Mouse (Mus musculus): ENCODE measurements around the gene Ccdc17. TPM values are rescaled to one million over a fixed set of nuclear protein-coding genes. Genes with fewer than 3 reads are reported as not detected.

Ccdc17 gene
- total and polyA plus RNA-seq, 3 experiments, result 2.5 to 4.0 (median 2.9) TPM

- Histone ChIP-seq H3K4me2 (ENCODE audit: insufficient read depth, low read depth, poor library complexity, severe bottlenecking) (peak overlapping the region; percentile 93), H3K9me3 (replicated peaks; ENCODE audit: low read length) (no peaks in the 10 kb centered on the region), H3K4me3 (replicated peaks in 1 of 3; ENCODE audit: low read depth in 2 of 3, low read length in 2 of 3, poor library complexity in 1 of 3) (peak overlapping the region; percentile 68 to 99 (median 93)), H3K27me3 (replicated peaks) (no peaks in the 10 kb centered on the region), H3K9ac (ENCODE audit: insufficient read depth, low read depth) (peak overlapping the region; percentile 90), H3K4me1 (ENCODE audit: control insufficient read depth in 1 of 2, insufficient read depth in 2 of 2) (peaks cover 0 to 14% of the 10 kb centered on the region in 2 experiments; a peak in 1 of 4 replicates), H3K27ac (ENCODE audit: insufficient read depth, low read depth) (peak overlapping the region; percentile 81), H3K36me3 (replicated peaks in 1 of 2; ENCODE audit: control insufficient read depth in 1 of 2, insufficient read depth in 1 of 2, low read length in 1 of 2) (peaks cover 10 to 25% of the 10 kb centered on the region in 2 experiments), H3K79me2 (replicated peaks; ENCODE audit: control insufficient read depth, extremely low read depth, insufficient read depth, poor library complexity, severe bottlenecking) (peaks cover 38% of the 10 kb centered on the region)
- in situ Hi-C loops (cut with MboI; ENCODE audit: low pct_ligation_motif_present, low pct_unique_long_range_greater_than_20kb, low sequenced_read_pairs) (no loop called here), dilution Hi-C loops (cut with MboI; ENCODE audit: extremely low pct_ligation_motif_present, extremely low pct_unique_long_range_greater_than_20kb, low sequenced_read_pairs) (no loop called here)
- peak; percentile 93 for DNase-seq (ENCODE audit: extremely low read depth)
- TF ChIP-seq ZMIZ1 (IDR thresholded peaks at IDR 0.05; ENCODE audit: low read depth, low read length), result peak; percentile 72; the same call in 1 of the 2 replicates
- TF ChIP-seq NELFE (IDR thresholded peaks at IDR 0.05; ENCODE audit: low read depth, low read length), result peak; percentile 78; the same call in 1 of the 2 replicates
- TF ChIP-seq TBP (conservative IDR thresholded peaks at IDR 0.05; ENCODE audit: low read depth, low read length), result peak; percentile 62; the same call in 1 of the 2 replicates
- TF ChIP-seq ELF1 (IDR thresholded peaks at IDR 0.05; ENCODE audit: low read depth, low read length), result peak; percentile 69
- no peak for TF ChIP-seq CHD2 (IDR thresholded peaks at IDR 0.05; ENCODE audit: low read length)
- TF ChIP-seq KAT2A (IDR thresholded peaks at IDR 0.05; ENCODE audit: insufficient replicate concordance, low read length), result peak; percentile 92; the same call in 1 of the 2 replicates
- TF ChIP-seq E2F4 (IDR thresholded peaks at IDR 0.05; ENCODE audit: insufficient replicate concordance, low read depth, low read length), result no peak
- TF ChIP-seq ETS1 (conservative IDR thresholded peaks at IDR 0.05; ENCODE audit: low read depth, low read length), result no peak
- TF ChIP-seq NRF1 (IDR thresholded peaks at IDR 0.05; ENCODE audit: low read depth, low read length), result peak; percentile 92
- TF ChIP-seq ZC3H11A (IDR thresholded peaks at IDR 0.05; ENCODE audit: low read depth, low read length), result no peak
- no peak for TF ChIP-seq MAX (IDR thresholded peaks at IDR 0.05; ENCODE audit: low read length)
- no peak for TF ChIP-seq PAX5 (IDR thresholded peaks at IDR 0.05; ENCODE audit: low read length)
- no peak; the same call in 1 of the 2 replicates for TF ChIP-seq SIN3A (IDR thresholded peaks at IDR 0.05; ENCODE audit: low read length)
- no peak for TF ChIP-seq JUN (IDR thresholded peaks at IDR 0.05; ENCODE audit: insufficient read depth, low read depth, low read length)
- TF ChIP-seq GABPA (IDR thresholded peaks at IDR 0.05; ENCODE audit: insufficient replicate concordance, low read depth, low read length), result no peak; the same call in 1 of the 2 replicates
- TF ChIP-seq RCOR1 (conservative IDR thresholded peaks at IDR 0.05; ENCODE audit: low read depth, low read length), result no peak
- no peak; the same call in 1 of the 2 replicates for TF ChIP-seq MYC (IDR thresholded peaks at IDR 0.05; ENCODE audit: low read depth, low read length)
- no peak for TF ChIP-seq BHLHE40 (IDR thresholded peaks at IDR 0.05; ENCODE audit: low read depth, low read length)
- TF ChIP-seq TCF12 (IDR thresholded peaks at IDR 0.05; ENCODE audit: low read depth, low read length), result peak; percentile 81; the same call in 1 of the 2 replicates
- TF ChIP-seq POLR2AphosphoS2 (IDR thresholded peaks at IDR 0.05; ENCODE audit: low read depth, low read length), result peak; percentile 84
- TF ChIP-seq ZKSCAN1 (IDR thresholded peaks at IDR 0.05; ENCODE audit: borderline replicate concordance, low read depth, low read length), result no peak
- TF ChIP-seq POLR2A (IDR thresholded peaks at IDR 0.05; ENCODE audit: low read depth, low read length), result peak; percentile 84
- no peak for TF ChIP-seq ZNF384 (IDR thresholded peaks at IDR 0.05; ENCODE audit: low read depth, low read length)
- peak; percentile 93 for TF ChIP-seq HCFC1 (IDR thresholded peaks at IDR 0.05; ENCODE audit: low read depth, low read length)
These were observed 39.7 kb upstream of the Ccdc17 start for GRCm38 (mm10) chr4:116556561-116557305.
